Mouse (Mus musculus) ES-Bruce4 (cell line): ENCODE data around the gene Scrn1. TPM values are rescaled to one million over a fixed set of nuclear protein-coding genes. Genes with fewer than 3 reads are reported as not detected.

Experiments used
- H3K27ac ChIP-seq: 2 replicates; pipeline ENCODE4 v1.5.1; 2012; ENCODE audit warnings: low read length, inconsistent platforms; ENCODE audit not compliant: insufficient read depth
- H3K27me3 ChIP-seq: 2 replicates; pipeline ENCODE4 v1.6.1; 2012; ENCODE audit warnings: mild to moderate bottlenecking, low read length, inconsistent platforms; ENCODE audit not compliant: control insufficient read depth, poor library complexity, insufficient read depth, severe bottlenecking
- H3K36me3 ChIP-seq: 2 replicates; pipeline ENCODE4 v1.6.1; 2012; ENCODE audit warnings: inconsistent platforms, mild to moderate bottlenecking, low read length, moderate library complexity; ENCODE audit not compliant: control insufficient read depth, poor library complexity, insufficient read depth, severe bottlenecking
- H3K4me1 ChIP-seq: one replicate; pipeline ENCODE4 v1.8.1; 2011; ENCODE audit warnings: low read length; ENCODE audit not compliant: control insufficient read depth, insufficient read depth
- H3K4me3 ChIP-seq: 2 replicates; pipeline ENCODE4 v1.5.1; 2011; ENCODE audit warnings: low read depth, mild to moderate bottlenecking, low read length
- H3K9ac ChIP-seq: 2 replicates; pipeline ENCODE4 v1.6.1; 2012; ENCODE audit warnings: low read depth, mild to moderate bottlenecking, inconsistent platforms; ENCODE audit not compliant: poor library complexity, severe bottlenecking
- H3K9me3 ChIP-seq: replicated peaks from 2 replicates; pipeline ENCODE4 v1.6.1; 2012; ENCODE audit warnings: mild to moderate bottlenecking, low read length, inconsistent platforms; ENCODE audit not compliant: control insufficient read depth, poor library complexity, insufficient read depth, severe bottlenecking
- CTCF ChIP-seq: IDR thresholded peaks from one replicate; pipeline ENCODE4 v1.8.1; 2011; ENCODE audit warnings: low read depth, low read length
- EP300 ChIP-seq: IDR thresholded peaks from 2 replicates; pipeline ENCODE4 v1.6.1; 2011; ENCODE audit warnings: low read depth, low read length; ENCODE audit not compliant: insufficient read depth
- POLR2A ChIP-seq: IDR thresholded peaks from one replicate; pipeline ENCODE4 v1.8.1; 2011; ENCODE audit warnings: low read length; ENCODE audit not compliant: insufficient read depth
- polyA plus RNA-seq: library from polyadenylated mRNA; stranded (reverse); fragments of >200 nt; gene quantifications from 2 replicates; pipeline ENCODE4 v1.2.4, GENCODE M21; 2011; ENCODE audit warnings: low read depth; ENCODE audit not compliant: missing spikeins, insufficient read depth, insufficient read length

The Scrn1 gene
- polyA plus RNA-seq, 1 experiment: 8.2 TPM

GRCm38 (mm10) chr6:54481390-54482112, 84.7 kb downstream of the Scrn1 start:
- Histone ChIP-seq H3K27me3 (no peaks in the 10 kb centered on the region), H3K4me3 (no peak overlapping the region), H3K27ac (no peak overlapping the region), H3K4me1 (no peaks in the 10 kb centered on the region), H3K9ac (no peak overlapping the region), H3K36me3 (no peaks in the 10 kb centered on the region), H3K9me3 (no peaks in the 10 kb centered on the region)
- no peak for TF ChIP-seq POLR2A
- TF ChIP-seq CTCF: no peak
- TF ChIP-seq EP300: no peak

GRCm38 (mm10) chr6:54478646-54479324, 87.5 kb downstream of the Scrn1 start:
- Histone ChIP-seq H3K27ac (no peak overlapping the region), H3K36me3 (no peaks in the 10 kb centered on the region), H3K27me3 (no peaks in the 10 kb centered on the region), H3K9ac (no peak overlapping the region), H3K4me1 (no peaks in the 10 kb centered on the region), H3K4me3 (no peak overlapping the region), H3K9me3 (no peaks in the 10 kb centered on the region)
- peak; percentile 49 for TF ChIP-seq CTCF
- no peak for TF ChIP-seq POLR2A

- Histone ChIP-seq H3K9ac (no peak overlapping the region), H3K27me3 (no peaks in the 10 kb centered on the region), H3K4me1 (no peaks in the 10 kb centered on the region), H3K27ac (no peak overlapping the region), H3K9me3 (no peaks in the 10 kb centered on the region), H3K4me3 (no peak overlapping the region), H3K36me3 (no peaks in the 10 kb centered on the region)
- TF ChIP-seq CTCF (no peak), EP300 (no peak), POLR2A (no peak)
These were observed 90.2 kb downstream of the Scrn1 start for GRCm38 (mm10) chr6:54475926-54476667.

- Histone ChIP-seq H3K27me3 (no peaks in the 10 kb centered on the region; the same call in 1 of the 2 replicates), H3K4me1 (no peaks in the 10 kb centered on the region), H3K9me3 (no peaks in the 10 kb centered on the region), H3K9ac (no peak overlapping the region), H3K36me3 (no peaks in the 10 kb centered on the region), H3K27ac (no peak overlapping the region), H3K4me3 (no peak overlapping the region)
- TF ChIP-seq CTCF (no peak), EP300 (no peak)
These were observed 93.2 kb downstream of the Scrn1 start for GRCm38 (mm10) chr6:54472846-54473715.

GRCm38 (mm10) chr6:54471866-54472265, 94.4 kb downstream of the Scrn1 start:
- Histone ChIP-seq H3K4me3 (no peak overlapping the region), H3K4me1 (no peaks in the 10 kb centered on the region), H3K27me3 (no peaks in the 10 kb centered on the region; the same call in 1 of the 2 replicates), H3K9me3 (no peaks in the 10 kb centered on the region), H3K9ac (no peak overlapping the region), H3K36me3 (no peaks in the 10 kb centered on the region), H3K27ac (no peak overlapping the region)
- TF ChIP-seq EP300 (no peak), POLR2A (no peak), CTCF (no peak)
